Mouse (Mus musculus) CH12.LX (cell line): ENCODE data around the gene Atxn2l. TPM values are rescaled to one million over a fixed set of nuclear protein-coding genes. Genes with fewer than 3 reads are reported as not detected.
"Not testable (repeated sequence)": the region's sequence is repeated elsewhere in the genome, so short reads cannot be mapped to it uniquely, and the experiment has no call there.

Experiments
- DNase-seq: peaks from one replicate; pipeline ENCODE4 v3.0.0-alpha.2; 2013; ENCODE audit errors: extremely low read depth
- H3K27ac ChIP-seq: 2 replicates; pipeline ENCODE4 v1.5.1; 2012; ENCODE audit warnings: low read depth, mild to moderate bottlenecking, control low read depth, moderate library complexity; ENCODE audit not compliant: insufficient read depth
- H3K27me3 ChIP-seq: replicated peaks from 2 replicates; pipeline ENCODE3; 2012; ENCODE audit warnings: inconsistent platforms
- H3K36me3 ChIP-seq, 2 experiments: replicated peaks in 1 of 2; 2 replicates each; pipeline versions ENCODE3 to v1.6.1; 2012; ENCODE audit warnings: inconsistent platforms in 1 of 2, low read length in 1 of 2, mild to moderate bottlenecking in 1 of 2, mixed read lengths in 1 of 2, moderate library complexity in 1 of 2; ENCODE audit not compliant: control insufficient read depth in 1 of 2, insufficient read depth in 1 of 2
- H3K4me1 ChIP-seq, 2 experiments: 2 replicates each; pipeline ENCODE4 v1.6.1; 2012; ENCODE audit warnings: inconsistent platforms in 1 of 2, moderate library complexity in 1 of 2; ENCODE audit not compliant: insufficient read depth in 2 of 2, control insufficient read depth in 1 of 2
- H3K4me2 ChIP-seq: 2 replicates; pipeline ENCODE4 v1.6.1; 2012; ENCODE audit warnings: low read depth, mild to moderate bottlenecking, control low read depth; ENCODE audit not compliant: poor library complexity, insufficient read depth, severe bottlenecking
- H3K4me3 ChIP-seq, 3 experiments: fragments of 150-350 bp in 1 of 3; sonication (generic) in 1 of 3; replicated peaks in 1 of 3; 2 replicates each; pipeline versions ENCODE3 to v1.5.1; 2011 to 2012; ENCODE audit warnings: low read depth in 2 of 3, low read length in 2 of 3, mild to moderate bottlenecking in 2 of 3, moderate library complexity in 2 of 3, control low read depth in 1 of 3, improper control_type of control experiment in 1 of 3, inconsistent platforms in 1 of 3, mixed read lengths in 1 of 3; ENCODE audit not compliant: poor library complexity in 1 of 3
- H3K79me2 ChIP-seq: replicated peaks from 2 replicates; pipeline ENCODE4 v1.6.1; 2012; ENCODE audit warnings: mild to moderate bottlenecking, moderate library complexity; ENCODE audit not compliant: control insufficient read depth, poor library complexity, insufficient read depth, severe bottlenecking; ENCODE audit errors: extremely low read depth
- H3K9ac ChIP-seq: 2 replicates; pipeline ENCODE4 v1.6.1; 2012; ENCODE audit warnings: low read depth, mild to moderate bottlenecking, control low read depth, moderate library complexity; ENCODE audit not compliant: insufficient read depth
- H3K9me3 ChIP-seq: replicated peaks from 2 replicates; pipeline ENCODE3; 2012; ENCODE audit warnings: low read length, inconsistent platforms, mixed read lengths
- CHD2 ChIP-seq: IDR thresholded peaks from 2 replicates; pipeline ENCODE4 v1.6.1; 2011; ENCODE audit warnings: low read length, improper control_type of control experiment
- GABPA ChIP-seq: IDR thresholded peaks from 2 replicates; pipeline ENCODE4 v1.6.1; 2012; ENCODE audit warnings: low read depth, low read length, improper control_type of control experiment, inconsistent platforms; ENCODE audit not compliant: insufficient replicate concordance
- JUND ChIP-seq: conservative IDR thresholded peaks from 2 replicates; pipeline ENCODE4 v1.6.1; 2011; ENCODE audit warnings: low read depth, low read length, improper control_type of control experiment
- KAT2A ChIP-seq: IDR thresholded peaks from 2 replicates; pipeline ENCODE4 v1.6.1; 2012; ENCODE audit warnings: low read length, improper control_type of control experiment, inconsistent platforms; ENCODE audit not compliant: insufficient replicate concordance
- MXI1 ChIP-seq: IDR thresholded peaks from 2 replicates; pipeline ENCODE4 v1.6.1; 2011; ENCODE audit warnings: mild to moderate bottlenecking, low read depth, low read length, improper control_type of control experiment
- NELFE ChIP-seq: IDR thresholded peaks from 2 replicates; pipeline ENCODE4 v1.6.1; 2011; ENCODE audit warnings: low read depth, low read length, improper control_type of control experiment
- NRF1 ChIP-seq: IDR thresholded peaks from 2 replicates; pipeline ENCODE4 v1.6.1; 2014; ENCODE audit warnings: low read depth, mild to moderate bottlenecking, inconsistent platforms, low read length, improper control_type of control experiment, moderate library complexity
- POLR2A ChIP-seq: IDR thresholded peaks from 2 replicates; pipeline ENCODE4 v1.6.1; 2011; ENCODE audit warnings: low read depth, mild to moderate bottlenecking, improper control_type of control experiment, low read length
- RAD21 ChIP-seq: IDR thresholded peaks from 2 replicates; pipeline ENCODE4 v1.6.1; 2011; ENCODE audit warnings: low read depth, mild to moderate bottlenecking, low read length, improper control_type of control experiment, moderate library complexity
- SMC3 ChIP-seq: IDR thresholded peaks from 2 replicates; pipeline ENCODE4 v1.6.1; 2011; ENCODE audit warnings: low read depth, low read length, improper control_type of control experiment
- TBP ChIP-seq: conservative IDR thresholded peaks from 2 replicates; pipeline ENCODE4 v1.6.1; 2011; ENCODE audit warnings: low read depth, low read length, improper control_type of control experiment
- TCF12 ChIP-seq: IDR thresholded peaks from 2 replicates; pipeline ENCODE4 v1.6.1; 2014; ENCODE audit warnings: low read depth, mild to moderate bottlenecking, inconsistent platforms, low read length, improper control_type of control experiment
- ZC3H11A ChIP-seq: IDR thresholded peaks from 2 replicates; pipeline ENCODE4 v1.6.1; 2012; ENCODE audit warnings: low read depth, mild to moderate bottlenecking, inconsistent platforms, low read length, improper control_type of control experiment
- ZKSCAN1 ChIP-seq: IDR thresholded peaks from 2 replicates; pipeline ENCODE4 v1.6.1; 2012; ENCODE audit warnings: low read depth, inconsistent platforms, low read length, improper control_type of control experiment, borderline replicate concordance
- ZNF384 ChIP-seq: IDR thresholded peaks from 2 replicates; pipeline ENCODE4 v1.6.1; 2012; ENCODE audit warnings: low read depth, low read length, improper control_type of control experiment, inconsistent platforms
- dilution Hi-C: fragments of 300-500 bp; cut with MboI; formaldehyde crosslinking; loops from 2 replicates; pipeline ENCODE4 v1.14.3; 2020; ENCODE audit warnings: low sequenced_read_pairs; ENCODE audit not compliant: extremely low pct_unique_long_range_greater_than_20kb, extremely low pct_ligation_motif_present
- in situ Hi-C: fragments of 300-500 bp; cut with MboI; formaldehyde crosslinking; loops from 3 replicates; pipeline ENCODE4 v1.14.3; 2019; ENCODE audit warnings: low sequenced_read_pairs, low pct_ligation_motif_present, low pct_unique_long_range_greater_than_20kb, mixed read lengths
- polyA plus RNA-seq: library from polyadenylated mRNA; unstranded; fragments of >175 nt; gene quantifications from 2 replicates; pipeline ENCODE4 v1.2.1, GENCODE M21; 2012; ENCODE audit warnings: low read depth; ENCODE audit not compliant: insufficient read length
- total RNA-seq, 2 experiments: library from RNA; depleted of rRNA; stranded (reverse); fragments of 300-350 nt in 1 of 2; fragments of >200 nt in 1 of 2; gene quantifications; 2 replicates each; pipeline ENCODE4 v1.2.3; 2012 to 2014

Atxn2l gene
- total and polyA plus RNA-seq, 3 experiments, result 16.5 to 122 (median 64.2) TPM

DNA sequence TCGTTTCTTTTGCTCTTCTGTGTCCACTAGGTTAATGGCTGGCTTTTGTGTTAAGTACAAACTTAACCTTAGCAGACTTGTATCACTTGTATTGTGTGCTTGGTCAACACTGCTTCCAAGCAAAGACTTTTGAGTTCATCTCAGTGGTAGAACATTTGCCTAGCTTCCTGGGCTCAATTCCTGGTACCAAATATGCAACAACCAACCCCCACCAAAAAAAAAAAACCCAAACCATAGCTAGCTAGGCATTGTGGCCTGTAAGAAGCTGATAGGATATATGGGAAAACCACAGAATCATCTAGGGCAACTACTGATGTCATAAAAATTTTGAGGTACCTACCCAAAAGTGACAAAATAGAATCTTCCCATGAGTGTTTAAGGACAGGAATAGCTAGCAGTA lies 12.2 kb downstream of the Atxn2l start:
- TF ChIP-seq RAD21 (no peak), ZNF384 (no peak), CHD2 (no peak), JUND (no peak), NELFE (no peak), NRF1 (no peak), MXI1 (no peak), GABPA (no peak), ZC3H11A (no peak)
- dilution Hi-C loops, result no loop called here
- in situ Hi-C loops, result no loop called here
- DNase-seq, result no peak
- H3K4me2 ChIP-seq, result no peak overlapping the region
- no peak overlapping the region for H3K4me3 ChIP-seq
- no peaks in the 10 kb centered on the region for H3K9me3 ChIP-seq
- H3K9ac ChIP-seq, result no peak overlapping the region
- H3K36me3 ChIP-seq, result peaks cover 65 to 72% of the 10 kb centered on the region in 2 experiments
- peaks cover 5 to 50% of the 10 kb centered on the region in 2 experiments for H3K4me1 ChIP-seq
- H3K27me3 ChIP-seq, result no peaks in the 10 kb centered on the region
- H3K27ac ChIP-seq, result no peak overlapping the region
- H3K79me2 ChIP-seq, result peaks cover 15% of the 10 kb centered on the region

DNA sequence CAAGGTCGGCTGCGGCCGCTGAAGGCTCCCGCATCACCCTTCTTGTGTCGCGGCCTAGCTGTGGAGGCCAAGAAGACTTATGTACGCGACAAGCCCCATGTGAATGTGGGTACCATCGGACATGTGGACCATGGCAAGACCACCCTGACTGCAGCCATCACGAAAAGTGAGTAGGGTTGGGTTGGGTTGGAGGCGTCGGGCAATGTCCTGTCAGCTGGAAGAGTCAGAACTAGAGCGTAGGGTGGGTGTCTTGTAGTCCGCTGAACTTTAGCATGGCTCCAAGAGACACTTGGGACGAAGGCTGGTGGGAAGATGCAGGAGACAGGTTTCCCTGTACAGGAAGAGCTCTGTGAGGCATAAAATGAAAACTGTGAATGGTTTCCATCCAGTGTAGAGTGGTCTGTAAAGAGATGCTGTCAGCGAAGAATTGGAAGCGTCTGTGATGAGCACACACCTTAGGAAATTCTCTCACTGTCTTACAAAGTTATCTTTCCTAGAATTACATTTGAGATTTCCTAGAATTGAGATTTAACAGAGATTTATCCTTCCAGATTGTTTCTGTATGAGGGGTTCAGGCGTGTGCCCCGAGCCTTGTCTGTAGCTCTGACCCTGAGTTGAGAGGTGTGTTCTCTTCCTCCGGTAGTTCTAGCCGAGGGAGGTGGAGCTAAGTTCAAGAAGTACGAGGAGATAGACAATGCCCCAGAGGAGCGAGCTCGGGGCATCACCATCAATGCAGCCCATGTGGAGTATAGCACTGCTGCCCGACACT lies 15.4 kb downstream of the Atxn2l start:
- Histone ChIP-seq H3K27ac (peak overlapping the region; percentile 59; the same call in 1 of the 2 replicates), H3K4me2 (peak overlapping the region; percentile 41), H3K36me3 (peaks cover 34 to 40% of the 10 kb centered on the region in 2 experiments), H3K4me1 (peaks cover 5 to 31% of the 10 kb centered on the region in 2 experiments; a peak in 3 of 4 replicates), H3K79me2 (peaks cover 15% of the 10 kb centered on the region; the same call in 1 of the 2 replicates), H3K9ac (peak overlapping the region; percentile 72), H3K4me3 (peak overlapping the region; percentile 87 to 94 (median 91))
- dilution Hi-C loops, H3K9me3 ChIP-seq, DNase-seq, in situ Hi-C loops, H3K27me3 ChIP-seq: not testable (repeated sequence)

DNA sequence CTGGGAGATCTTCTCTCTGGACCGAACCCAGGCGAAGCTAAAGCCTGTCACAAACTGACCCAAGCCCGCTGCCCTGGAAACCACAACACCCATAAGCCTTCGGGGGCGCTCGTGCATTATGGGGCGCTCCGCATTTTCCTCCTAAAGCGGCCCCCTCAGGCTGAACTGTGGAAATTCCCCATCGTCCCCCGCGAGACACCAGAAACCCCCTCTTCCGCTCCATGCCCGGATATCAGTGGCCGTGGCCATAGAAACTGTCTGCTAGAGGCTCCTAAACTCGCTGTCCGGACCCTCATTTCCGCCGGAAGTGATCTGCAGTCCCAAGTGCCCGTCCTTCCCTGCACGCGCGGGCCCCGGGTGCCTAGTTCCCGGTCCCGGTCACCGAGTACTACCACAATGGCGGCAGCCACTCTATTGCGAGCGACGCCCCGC lies 16.2 kb downstream of the Atxn2l start, which contains the start of gene Tufm:
Gene Tufm (plus strand): TSS at position 310 of the 432 bp plus-strand sequence.
- dilution Hi-C loops, result no loop called here
- TF ChIP-seq TCF12 (no peak), SMC3 (no peak), ZKSCAN1 (no peak), KAT2A (no peak), POLR2A (peak; percentile 78), TBP (0 out of 2 replicates have a peak, but pooled peaks have one; percentile 37)
- Histone ChIP-seq H3K4me3 (peak within 1 kb of the TSS; percentile 87 to 94 (median 91)), H3K27me3 (no peaks in the 10 kb centered on the region), H3K9ac (peak within 1 kb of the TSS; percentile 98), H3K4me2 (peak within 1 kb of the TSS; percentile 90), H3K36me3 (peaks cover 27 to 33% of the 10 kb centered on the region in 2 experiments), H3K4me1 (peaks cover 2 to 28% of the 10 kb centered on the region in 2 experiments), H3K27ac (peak within 1 kb of the TSS; percentile 68; the same call in 1 of the 2 replicates), H3K79me2 (peaks cover 15% of the 10 kb centered on the region; the same call in 1 of the 2 replicates), H3K9me3 (no peaks in the 10 kb centered on the region)
- DNase-seq, result peak; percentile 98
- in situ Hi-C loops, result no loop called here
